In the genomic region with DNA sequence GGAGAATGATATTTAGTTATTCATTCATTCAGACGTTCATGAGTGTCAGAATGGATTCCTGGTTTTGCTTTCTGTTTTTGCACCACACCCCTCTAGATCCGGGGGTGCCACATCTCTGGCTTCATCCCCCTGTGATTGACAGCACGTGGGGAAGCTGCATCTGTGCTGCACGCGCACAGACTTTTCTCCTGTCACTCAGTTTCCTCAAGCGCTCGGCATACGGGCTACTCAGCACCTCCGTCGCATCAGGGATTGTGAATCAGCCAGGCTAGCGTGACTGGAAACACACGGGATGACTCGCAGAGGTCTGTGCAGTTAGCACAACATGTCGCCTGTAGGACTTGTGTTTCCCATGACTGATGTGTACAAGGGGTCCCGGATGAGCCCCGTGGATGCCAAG, we compare ENCODE assay signal across 19 mouse cellular contexts.
DNase-seq lines count a peak whose midpoint lies in the region; ATAC-seq lines count a peak whose summit lies in the region.
"Had no signal": no experiment of that assay in that cellular context is flagged by ENCODE, and none has a peak within 500 bp of the region (broad histone marks: within the 10 kb centered on the region; RNA-seq: fewer than 3 reads in every experiment).

No protein-coding gene starts in this region.

- no peak overlapping the region for H3K4me3 ChIP-seq in forebrain, embryonic 13.5 days
- H3K4me3 ChIP-seq in forebrain, embryonic 10.5 days: no peak overlapping the region
- H3K4me3 ChIP-seq in forebrain, embryonic 16.5 days (replicated peaks; ENCODE audit: low read length): no peak overlapping the region
- H3K4me3 ChIP-seq: embryonic facial prominence, embryonic 10.5 days; heart, adult 2 months; heart, embryonic 15.5 days; hindbrain, embryonic 13.5 days had no signal

- H3K9me3 ChIP-seq in forebrain, embryonic 13.5 days (replicated peaks): no peaks in the 10 kb centered on the region
- no peaks in the 10 kb centered on the region for H3K9me3 ChIP-seq in forebrain, embryonic 10.5 days
- H3K9me3 ChIP-seq in forebrain, embryonic 16.5 days (ENCODE audit: control insufficient read depth, low read length): no peaks in the 10 kb centered on the region
- H3K9me3 ChIP-seq: embryonic facial prominence, embryonic 10.5 days; heart, embryonic 15.5 days; hindbrain, embryonic 13.5 days had no signal

- DNase-seq in forebrain, embryonic 10.5 days (ENCODE audit: extremely low spot score, low spot score): no peak
- DNase-seq in right cerebral cortex, adult 18-20 months: peak; percentile 49
- no peak for DNase-seq in right cerebral cortex, postnatal 14 days
- DNase-seq: adrenal gland, postnatal 14 days; cerebellum, adult 11 months; cerebellum, adult 9-11 months; gastrocnemius, postnatal 14 days; heart, adult 2 months; heart, postnatal 14 days had no signal

- 0 out of 2 replicates have a peak, but pooled peaks cover 3% of the 10 kb centered on the region for H3K36me3 ChIP-seq in forebrain, embryonic 13.5 days (ENCODE audit: poor library complexity, severe bottlenecking)
- no peaks in the 10 kb centered on the region for H3K36me3 ChIP-seq in forebrain, embryonic 10.5 days (replicated peaks)
- H3K36me3 ChIP-seq in forebrain, embryonic 16.5 days (ENCODE audit: control insufficient read depth, insufficient read depth): no peaks in the 10 kb centered on the region; the same call in 1 of the 2 replicates
- H3K36me3 ChIP-seq: embryonic facial prominence, embryonic 10.5 days; heart, embryonic 15.5 days had no signal

- peak; percentile 51; the same call in 1 of the 2 replicates for ATAC-seq in forebrain, embryonic 13.5 days
- ATAC-seq in forebrain, embryonic 16.5 days: peak; percentile 71
- no peak for ATAC-seq in megakaryocyte, adult 5-6 weeks (ENCODE audit: poor library complexity, severe bottlenecking)
- ATAC-seq: activated CD4-positive, CD25-positive, alpha-beta regulatory T cell, adult 4 months; hindbrain, postnatal 0 days; Patski had no signal

- H3K27ac ChIP-seq in forebrain, embryonic 13.5 days: no peak overlapping the region
- no peak overlapping the region for H3K27ac ChIP-seq in forebrain, embryonic 10.5 days
- H3K27ac ChIP-seq in forebrain, embryonic 16.5 days (ENCODE audit: low read length): peak overlapping the region; percentile 17; the same call in 1 of the 2 replicates
- H3K27ac ChIP-seq: embryonic facial prominence, embryonic 10.5 days; heart, adult 2 months; heart, embryonic 15.5 days; hindbrain, embryonic 13.5 days; hindbrain, postnatal 0 days had no signal

- no peaks in the 10 kb centered on the region for H3K27me3 ChIP-seq in forebrain, embryonic 13.5 days
- H3K27me3 ChIP-seq in forebrain, embryonic 10.5 days (ENCODE audit: poor library complexity, severe bottlenecking): no peaks in the 10 kb centered on the region
- no peaks in the 10 kb centered on the region for H3K27me3 ChIP-seq in forebrain, embryonic 16.5 days (replicated peaks; ENCODE audit: control insufficient read depth, insufficient read depth, low read length)
- H3K27me3 ChIP-seq: heart, embryonic 15.5 days; hindbrain, embryonic 13.5 days; Patski had no signal

- H3K4me2 ChIP-seq in forebrain, embryonic 13.5 days: no peak overlapping the region
- H3K4me2 ChIP-seq in forebrain, embryonic 16.5 days (ENCODE audit: low read length): no peak overlapping the region
- H3K4me2 ChIP-seq: heart, embryonic 11.5 days; heart, embryonic 15.5 days; hindbrain, embryonic 13.5 days had no signal

- no peak overlapping the region for H3K9ac ChIP-seq in forebrain, embryonic 13.5 days
- no peak overlapping the region for H3K9ac ChIP-seq in forebrain, embryonic 16.5 days (replicated peaks; ENCODE audit: low read depth, low read length)
- H3K9ac ChIP-seq: heart, embryonic 15.5 days; hindbrain, embryonic 13.5 days had no signal

- 79% methylated on average over 16 of the region's 16 CpGs for WGBS in forebrain, embryonic 13.5 days
- 92% methylated on average over 16 of the region's 16 CpGs for WGBS in forebrain, embryonic 10.5 days
- 60% methylated on average over 16 of the region's 16 CpGs for WGBS in forebrain, embryonic 16.5 days

- peaks cover 20% of the 10 kb centered on the region for H3K4me1 ChIP-seq in forebrain, embryonic 13.5 days
- H3K4me1 ChIP-seq in forebrain, embryonic 10.5 days: peaks cover 12% of the 10 kb centered on the region
- H3K4me1 ChIP-seq in forebrain, embryonic 16.5 days (replicated peaks; ENCODE audit: control insufficient read depth, insufficient read depth, low read length): peaks cover 13% of the 10 kb centered on the region
- H3K4me1 ChIP-seq: heart, embryonic 15.5 days had no signal
